Mouse (Mus musculus): ENCODE measurements around the gene Cdc42ep5. TPM values are rescaled to one million over a fixed set of nuclear protein-coding genes. Genes with fewer than 3 reads are reported as not detected.
"Not testable (repeated sequence)": the region's sequence is repeated elsewhere in the genome, so short reads cannot be mapped to it uniquely, and the experiment has no call there.

Gene Cdc42ep5
- polyA plus RNA-seq, 1 experiment from 2014 or later, result 126 TPM

DNA sequence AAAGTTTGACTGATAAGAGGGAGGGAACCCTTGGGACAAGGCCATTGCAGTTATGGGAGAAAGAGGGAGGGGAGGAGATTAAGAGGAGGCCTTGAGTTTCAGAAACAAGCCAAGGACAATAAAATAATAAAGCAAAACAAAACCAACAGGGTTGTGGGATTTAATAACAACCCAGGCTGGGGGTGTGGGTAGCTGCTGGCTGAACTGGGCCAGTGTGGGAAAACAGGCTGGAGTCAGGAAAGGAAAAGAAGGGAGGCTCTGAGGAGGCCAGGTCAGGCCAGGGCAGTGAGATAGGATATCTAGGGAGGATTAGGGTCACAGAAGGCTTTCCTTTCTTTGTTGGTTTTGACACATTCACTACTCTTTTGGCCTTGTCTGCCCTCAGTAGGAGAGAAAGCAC is 2.4 kb upstream of the Cdc42ep5 start:
- 0 out of 2 replicates have a peak overlapping the region, but pooled peaks have one; percentile 0 for H3K4me2 ChIP-seq (replicated peaks; ENCODE audit: low read depth)
- H3K36me3 ChIP-seq (ENCODE audit: control insufficient read depth, insufficient read depth), result no peaks in the 10 kb centered on the region
- no peak overlapping the region for H3K9ac ChIP-seq (ENCODE audit: low read depth, low read length)
- ATAC-seq, result peak; percentile 24
- no peaks in the 10 kb centered on the region; the same call in 1 of the 2 replicates for H3K4me1 ChIP-seq (replicated peaks; ENCODE audit: control insufficient read depth, insufficient read depth, low read length)
- peak overlapping the region; percentile 76 for H3K27ac ChIP-seq (ENCODE audit: low read depth, low read length)
- no peak overlapping the region for H3K4me3 ChIP-seq (ENCODE audit: low read depth, low read length)
- H3K9me3 ChIP-seq (ENCODE audit: control insufficient read depth), result no peaks in the 10 kb centered on the region
- TF ChIP-seq CTCF (IDR thresholded peaks at IDR 0.05; ENCODE audit: low read depth), result no peak
- H3K27me3 ChIP-seq (replicated peaks; ENCODE audit: control insufficient read depth, insufficient read depth, low read length), result no peaks in the 10 kb centered on the region

DNA sequence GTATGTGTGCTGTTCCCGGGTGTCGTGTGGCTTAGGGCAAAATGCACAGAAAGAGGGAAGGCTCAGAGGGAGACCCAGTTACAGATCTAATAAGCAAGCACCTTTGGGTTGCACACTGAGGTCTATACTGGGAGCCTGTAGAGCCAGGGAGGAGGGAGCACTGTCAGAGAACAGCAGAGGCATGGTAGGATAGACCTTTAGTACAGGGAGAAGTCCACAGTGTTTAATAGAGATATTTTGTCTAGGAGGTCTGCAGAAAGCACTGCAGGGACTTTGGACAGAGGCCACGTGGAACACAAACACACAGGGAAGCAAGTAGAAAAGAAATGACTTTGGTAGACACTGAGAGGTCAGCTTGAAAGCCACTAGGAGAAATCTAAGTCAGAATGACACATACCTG is 626 bp upstream of the Cdc42ep5 start:
- H3K27me3 ChIP-seq (replicated peaks; ENCODE audit: control insufficient read depth, insufficient read depth, low read length), result no peaks in the 10 kb centered on the region
- TF ChIP-seq CTCF (IDR thresholded peaks at IDR 0.05; ENCODE audit: low read depth), result no peak

DNA sequence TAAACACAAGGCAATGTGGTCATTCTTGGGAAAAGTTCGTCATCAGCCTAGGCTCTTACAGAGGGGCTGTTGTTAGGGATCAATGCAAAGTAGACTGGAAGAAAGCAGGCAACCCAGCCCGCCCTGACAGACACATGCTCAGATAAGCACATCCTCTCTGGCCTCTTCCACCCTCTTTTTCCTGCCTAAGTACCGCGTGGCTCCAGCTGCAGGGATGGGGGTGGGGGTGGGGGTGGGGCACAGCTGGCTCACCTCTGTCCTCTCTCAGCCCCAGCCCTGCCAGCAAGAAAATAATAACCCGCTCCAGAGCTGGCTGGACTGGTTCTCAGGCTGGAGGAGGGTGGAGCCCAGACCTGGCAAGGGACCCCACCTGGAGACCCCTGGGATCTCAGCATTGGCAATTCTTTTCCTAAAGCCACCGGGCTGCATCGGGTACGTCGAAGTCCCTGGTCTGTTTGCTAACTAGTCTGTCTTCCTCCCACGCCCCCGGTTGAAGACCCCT is 1.0 kb downstream of the Cdc42ep5 start:
- WGBS, result under 1% methylated on average over 11 of the region's 11 CpGs
- H3K4me3 ChIP-seq (ENCODE audit: low read depth, low read length), result peak overlapping the region; percentile 71
- no peak for TF ChIP-seq CTCF (IDR thresholded peaks at IDR 0.05; ENCODE audit: low read depth)
- peak overlapping the region; percentile 77 for H3K4me2 ChIP-seq (replicated peaks; ENCODE audit: low read depth)
- peak overlapping the region; percentile 72 for H3K9ac ChIP-seq (ENCODE audit: low read depth, low read length)
- ATAC-seq, result peak; percentile 55
- H3K4me1 ChIP-seq (replicated peaks; ENCODE audit: control insufficient read depth, insufficient read depth, low read length), result no peaks in the 10 kb centered on the region; the same call in 1 of the 2 replicates
- no peaks in the 10 kb centered on the region for H3K36me3 ChIP-seq (ENCODE audit: control insufficient read depth, insufficient read depth)
- peak overlapping the region; percentile 96 for H3K27ac ChIP-seq (ENCODE audit: low read depth, low read length)
- H3K9me3 ChIP-seq (ENCODE audit: control insufficient read depth), result no peaks in the 10 kb centered on the region
- no peaks in the 10 kb centered on the region for H3K27me3 ChIP-seq (replicated peaks; ENCODE audit: control insufficient read depth, insufficient read depth, low read length)

More for the DNA sequence above, 626 bp upstream of the Cdc42ep5 start:
- H3K4me1 ChIP-seq (replicated peaks; ENCODE audit: control insufficient read depth, insufficient read depth, low read length), result no peaks in the 10 kb centered on the region; the same call in 1 of the 2 replicates
- peak overlapping the region; percentile 71 for H3K4me3 ChIP-seq (ENCODE audit: low read depth, low read length)
- H3K4me2 ChIP-seq (replicated peaks; ENCODE audit: low read depth), result peak overlapping the region; percentile 77
- ATAC-seq, result peak; percentile 58
- peak overlapping the region; percentile 40; the same call in 1 of the 2 replicates for H3K9ac ChIP-seq (ENCODE audit: low read depth, low read length)
- H3K27ac ChIP-seq (ENCODE audit: low read depth, low read length), result peak overlapping the region; percentile 96
- no peaks in the 10 kb centered on the region for H3K36me3 ChIP-seq (ENCODE audit: control insufficient read depth, insufficient read depth)
- H3K9me3 ChIP-seq (ENCODE audit: control insufficient read depth), result no peaks in the 10 kb centered on the region
- whole genome bisulfite sequencing, result 7% methylated on average over 3 of the region's 3 CpGs

DNA sequence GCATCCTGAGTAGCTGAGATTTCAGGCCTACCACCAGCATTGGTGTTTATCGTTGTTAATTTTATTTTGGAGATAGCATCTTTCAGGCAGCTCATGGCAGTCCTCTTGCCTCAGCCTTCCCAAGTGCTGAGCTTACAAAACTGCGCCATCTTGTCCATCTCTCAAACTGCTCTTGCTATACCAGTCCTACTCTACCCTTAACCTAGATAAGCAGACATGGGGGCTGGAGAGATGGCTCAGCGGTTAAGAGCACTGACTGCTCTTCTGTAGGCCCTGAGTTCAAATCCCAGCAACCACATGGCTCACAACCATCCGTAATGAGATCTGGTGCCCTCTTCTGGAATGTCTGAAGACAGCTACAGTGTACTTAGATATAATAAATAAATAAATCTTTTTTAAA is 3.1 kb downstream of the Cdc42ep5 start:
- not testable (repeated sequence) for H3K9ac ChIP-seq (ENCODE audit: low read depth, low read length); H3K4me3 ChIP-seq (ENCODE audit: low read depth, low read length); H3K27me3 ChIP-seq (replicated peaks; ENCODE audit: control insufficient read depth, insufficient read depth, low read length); H3K4me2 ChIP-seq (replicated peaks; ENCODE audit: low read depth); H3K36me3 ChIP-seq (ENCODE audit: control insufficient read depth, insufficient read depth); ATAC-seq; H3K4me1 ChIP-seq (replicated peaks; ENCODE audit: control insufficient read depth, insufficient read depth, low read length); H3K27ac ChIP-seq (ENCODE audit: low read depth, low read length); H3K9me3 ChIP-seq (ENCODE audit: control insufficient read depth)
- WGBS, result 96% methylated on average over 4 of the region's 4 CpGs
- TF ChIP-seq CTCF (IDR thresholded peaks at IDR 0.05; ENCODE audit: low read depth), result peak; percentile 33; the same call in 1 of the 2 replicates

DNA sequence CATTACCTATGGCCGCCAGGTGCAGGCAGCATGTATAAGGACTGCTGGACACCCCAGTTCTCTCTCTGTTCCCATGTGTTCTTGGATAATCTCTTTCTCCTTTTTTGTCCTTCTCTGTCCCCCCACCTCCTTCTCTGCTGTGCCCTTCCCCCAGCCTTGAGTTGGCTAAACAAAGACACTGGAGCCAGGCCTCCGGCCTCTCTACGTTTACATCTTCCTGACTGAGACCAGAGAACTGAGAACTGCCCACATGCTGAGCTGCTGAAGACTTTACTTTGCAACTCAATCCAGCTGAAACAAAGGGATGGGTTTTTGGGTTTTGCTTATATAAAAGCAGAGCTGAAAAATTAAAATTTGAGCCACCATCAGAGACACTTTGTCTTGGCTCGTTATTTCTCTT is 9.7 kb downstream of the Cdc42ep5 start:
- Histone ChIP-seq H3K4me2 (replicated peaks; ENCODE audit: low read depth) (no peak overlapping the region), H3K27ac (ENCODE audit: low read depth, low read length) (no peak overlapping the region), H3K4me1 (replicated peaks; ENCODE audit: control insufficient read depth, insufficient read depth, low read length) (no peaks in the 10 kb centered on the region; the same call in 1 of the 2 replicates), H3K9me3 (ENCODE audit: control insufficient read depth) (no peaks in the 10 kb centered on the region), H3K27me3 (replicated peaks; ENCODE audit: control insufficient read depth, insufficient read depth, low read length) (no peaks in the 10 kb centered on the region), H3K4me3 (ENCODE audit: low read depth, low read length) (no peak overlapping the region), H3K9ac (ENCODE audit: low read depth, low read length) (no peak overlapping the region), H3K36me3 (ENCODE audit: control insufficient read depth, insufficient read depth) (peaks cover 5% of the 10 kb centered on the region)
- 70% methylated on average over 4 of the region's 4 CpGs for WGBS
- no peak for TF ChIP-seq CTCF (IDR thresholded peaks at IDR 0.05; ENCODE audit: low read depth)
- ATAC-seq, result no peak

DNA sequence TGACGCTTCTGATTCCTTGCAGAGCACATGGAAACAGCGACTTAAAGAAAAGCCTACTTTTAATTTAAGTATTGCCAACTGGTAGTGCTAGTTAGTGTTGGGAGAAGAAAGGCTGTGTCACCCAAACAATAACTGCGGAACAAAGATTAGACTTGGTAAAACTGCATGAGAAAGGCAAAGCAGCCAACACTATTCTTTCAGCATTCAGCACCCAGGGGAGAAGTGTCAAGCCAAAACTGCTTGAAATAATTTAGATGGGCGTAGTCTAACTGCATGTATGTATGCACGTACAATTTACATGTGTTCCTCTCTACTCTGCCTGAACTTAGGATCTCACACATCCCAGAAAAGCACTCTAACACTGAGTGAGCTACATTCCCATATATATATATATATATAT is 10.3 kb downstream of the Cdc42ep5 start:
- no peaks in the 10 kb centered on the region for H3K9me3 ChIP-seq (ENCODE audit: control insufficient read depth)
- H3K4me2 ChIP-seq (replicated peaks; ENCODE audit: low read depth), result no peak overlapping the region
- no peak overlapping the region for H3K27ac ChIP-seq (ENCODE audit: low read depth, low read length)
- no peaks in the 10 kb centered on the region; the same call in 1 of the 2 replicates for H3K4me1 ChIP-seq (replicated peaks; ENCODE audit: control insufficient read depth, insufficient read depth, low read length)
- H3K9ac ChIP-seq (ENCODE audit: low read depth, low read length), result no peak overlapping the region
- H3K36me3 ChIP-seq (ENCODE audit: control insufficient read depth, insufficient read depth), result peaks cover 5% of the 10 kb centered on the region
- WGBS, result 75% methylated on average over 5 of the region's 5 CpGs
- no peak overlapping the region for H3K4me3 ChIP-seq (ENCODE audit: low read depth, low read length)
- no peak for TF ChIP-seq CTCF (IDR thresholded peaks at IDR 0.05; ENCODE audit: low read depth)
- no peak for ATAC-seq
- no peaks in the 10 kb centered on the region for H3K27me3 ChIP-seq (replicated peaks; ENCODE audit: control insufficient read depth, insufficient read depth, low read length)

Measured in intestine, postnatal 0 days (tissue).